Mouse (Mus musculus): ENCODE measurements around the gene Fgf8. TPM values are rescaled to one million over a fixed set of nuclear protein-coding genes. Genes with fewer than 3 reads are reported as not detected.

The Fgf8 gene
- polyA plus RNA-seq, 1 experiment: 0.26 TPM

GRCm38 (mm10) chr19:45749243-45750043 is 6.7 kb upstream of the Fgf8 start, which contains the start of gene Npm3:
Npm3 (minus strand) TSS chr19:45749591.
- Histone ChIP-seq H3K36me3 (ENCODE audit: control insufficient read depth, insufficient read depth, low read length) (peaks cover 22% of the 10 kb centered on the region), H3K4me1 (replicated peaks; ENCODE audit: control insufficient read depth, insufficient read depth, low read length) (peaks cover 19% of the 10 kb centered on the region), H3K27me3 (ENCODE audit: control insufficient read depth, insufficient read depth, low read length) (no peaks in the 10 kb centered on the region; the same call in 1 of the 2 replicates), H3K27ac (ENCODE audit: control insufficient read depth, insufficient read depth, low read length) (no peak within 1 kb of the TSS), H3K4me3 (ENCODE audit: control insufficient read depth, insufficient read depth, low read length) (peak within 1 kb of the TSS; percentile 86)
- under 1% methylated on average over 59 of the region's 60 CpGs for WGBS
- peak; percentile 87 for DNase-seq
- 0 out of 2 replicates have a peak, but pooled peaks have one; percentile 20 for TF ChIP-seq POLR2A (IDR thresholded peaks at IDR 0.05; ENCODE audit: control insufficient read depth, extremely low read depth, insufficient read depth, low read length, poor library complexity)
- TF ChIP-seq CTCF (IDR thresholded peaks at IDR 0.05; ENCODE audit: borderline replicate concordance, control insufficient read depth, extremely low read depth, insufficient read depth, low read length, poor library complexity): 0 out of 2 replicates have a peak, but pooled peaks have one; percentile 33

GRCm38 (mm10) chr19:45748691-45749242 is 6.1 kb upstream of the Fgf8 start:
- DNase-seq: peak; percentile 66
- no peak overlapping the region for H3K27ac ChIP-seq (ENCODE audit: control insufficient read depth, insufficient read depth, low read length)
- under 1% methylated on average over 33 of the region's 33 CpGs for WGBS

GRCm38 (mm10) chr19:45748206-45748605 is 5.5 kb upstream of the Fgf8 start:
- Histone ChIP-seq H3K36me3 (ENCODE audit: control insufficient read depth, insufficient read depth, low read length) (peaks cover 11% of the 10 kb centered on the region), H3K27ac (ENCODE audit: control insufficient read depth, insufficient read depth, low read length) (no peak overlapping the region), H3K27me3 (ENCODE audit: control insufficient read depth, insufficient read depth, low read length) (peaks cover 4% of the 10 kb centered on the region; the same call in 1 of the 2 replicates), H3K4me3 (ENCODE audit: control insufficient read depth, insufficient read depth, low read length) (peak overlapping the region; percentile 86), H3K4me1 (replicated peaks; ENCODE audit: control insufficient read depth, insufficient read depth, low read length) (peaks cover 19% of the 10 kb centered on the region)
- 57% methylated on average over 9 of the region's 9 CpGs for WGBS
- TF ChIP-seq CTCF (IDR thresholded peaks at IDR 0.05; ENCODE audit: borderline replicate concordance, control insufficient read depth, extremely low read depth, insufficient read depth, low read length, poor library complexity): no peak
- TF ChIP-seq POLR2A (IDR thresholded peaks at IDR 0.05; ENCODE audit: control insufficient read depth, extremely low read depth, insufficient read depth, low read length, poor library complexity): no peak
- no peak for DNase-seq

More at GRCm38 (mm10) chr19:45748691-45749242, 6.1 kb upstream of the Fgf8 start:
- Histone ChIP-seq H3K4me3 (ENCODE audit: control insufficient read depth, insufficient read depth, low read length) (peak overlapping the region; percentile 86), H3K36me3 (ENCODE audit: control insufficient read depth, insufficient read depth, low read length) (peaks cover 15% of the 10 kb centered on the region), H3K4me1 (replicated peaks; ENCODE audit: control insufficient read depth, insufficient read depth, low read length) (peaks cover 19% of the 10 kb centered on the region), H3K27me3 (ENCODE audit: control insufficient read depth, insufficient read depth, low read length) (peaks cover 2% of the 10 kb centered on the region; the same call in 1 of the 2 replicates)
- TF ChIP-seq POLR2A (IDR thresholded peaks at IDR 0.05; ENCODE audit: control insufficient read depth, extremely low read depth, insufficient read depth, low read length, poor library complexity) (no peak; the same call in 1 of the 2 replicates), CTCF (IDR thresholded peaks at IDR 0.05; ENCODE audit: borderline replicate concordance, control insufficient read depth, extremely low read depth, insufficient read depth, low read length, poor library complexity) (no peak)

GRCm38 (mm10) chr19:45747028-45747867 is 4.5 kb upstream of the Fgf8 start:
- Histone ChIP-seq H3K36me3 (ENCODE audit: control insufficient read depth, insufficient read depth, low read length) (peaks cover 4% of the 10 kb centered on the region), H3K27ac (ENCODE audit: control insufficient read depth, insufficient read depth, low read length) (no peak overlapping the region), H3K4me3 (ENCODE audit: control insufficient read depth, insufficient read depth, low read length) (no peak overlapping the region), H3K4me1 (replicated peaks; ENCODE audit: control insufficient read depth, insufficient read depth, low read length) (peaks cover 23% of the 10 kb centered on the region), H3K27me3 (ENCODE audit: control insufficient read depth, insufficient read depth, low read length) (peaks cover 11% of the 10 kb centered on the region)
- DNase-seq: peak; percentile 89
- WGBS: 53% methylated on average over 11 of the region's 11 CpGs
- TF ChIP-seq CTCF (IDR thresholded peaks at IDR 0.05; ENCODE audit: borderline replicate concordance, control insufficient read depth, extremely low read depth, insufficient read depth, low read length, poor library complexity) (peak; percentile 82; the same call in 1 of the 2 replicates), POLR2A (IDR thresholded peaks at IDR 0.05; ENCODE audit: control insufficient read depth, extremely low read depth, insufficient read depth, low read length, poor library complexity) (no peak)

GRCm38 (mm10) chr19:45746153-45747020 is 3.7 kb upstream of the Fgf8 start:
- peaks cover 25% of the 10 kb centered on the region for H3K4me1 ChIP-seq (replicated peaks; ENCODE audit: control insufficient read depth, insufficient read depth, low read length)
- H3K27ac ChIP-seq (ENCODE audit: control insufficient read depth, insufficient read depth, low read length): no peak overlapping the region
- peak; percentile 81 for DNase-seq
- H3K4me3 ChIP-seq (ENCODE audit: control insufficient read depth, insufficient read depth, low read length): no peak overlapping the region
- WGBS: 15% methylated on average over 29 of the region's 29 CpGs
- H3K36me3 ChIP-seq (ENCODE audit: control insufficient read depth, insufficient read depth, low read length): no peaks in the 10 kb centered on the region
- H3K27me3 ChIP-seq (ENCODE audit: control insufficient read depth, insufficient read depth, low read length): peaks cover 15% of the 10 kb centered on the region
- TF ChIP-seq POLR2A (IDR thresholded peaks at IDR 0.05; ENCODE audit: control insufficient read depth, extremely low read depth, insufficient read depth, low read length, poor library complexity): no peak
- TF ChIP-seq CTCF (IDR thresholded peaks at IDR 0.05; ENCODE audit: borderline replicate concordance, control insufficient read depth, extremely low read depth, insufficient read depth, low read length, poor library complexity): peak; percentile 90

Data from thymus, adult 2 months (tissue).